Mouse (Mus musculus): ENCODE data around the gene Gm12394. TPM values are rescaled to one million over a fixed set of nuclear protein-coding genes. Genes with fewer than 3 reads are reported as not detected.
"Not testable (repeated sequence)": the region's sequence is repeated elsewhere in the genome, so short reads cannot be mapped to it uniquely, and the experiment has no call there.

Gene Gm12394
- total RNA-seq, 2 experiments from 2014 or later: not detected

- not testable (repeated sequence) for DNase-seq
Measured at GRCm38 (mm10) chr4:42860483-42860882, 3.9 kb upstream of the Gm12394 start.

DNA sequence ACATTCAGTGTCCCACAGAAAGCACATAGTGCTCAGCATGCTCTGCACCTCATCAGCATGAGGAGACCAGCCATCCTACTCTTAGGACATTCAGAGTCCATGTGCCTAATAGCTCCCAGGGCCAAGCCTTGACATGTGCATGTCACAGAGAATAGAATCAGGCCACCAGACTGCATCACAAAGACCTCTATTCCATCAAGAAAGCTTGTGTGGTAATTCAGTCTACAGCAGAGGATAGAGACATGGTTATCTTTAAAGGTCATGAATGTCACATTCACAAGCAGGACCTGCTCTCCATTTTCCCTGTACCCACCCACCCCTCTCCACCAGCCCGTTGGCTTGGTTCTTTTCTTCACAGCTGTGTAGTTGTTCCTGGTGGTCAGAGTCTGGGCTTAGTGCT lies 2.8 kb downstream of the Gm12394 start, which contains the start of gene Fam205a1:
Gene Fam205a1 (minus strand): TSS at position 101 of the 400 bp plus-strand sequence.
- DNase-seq: not testable (repeated sequence)

DNA sequence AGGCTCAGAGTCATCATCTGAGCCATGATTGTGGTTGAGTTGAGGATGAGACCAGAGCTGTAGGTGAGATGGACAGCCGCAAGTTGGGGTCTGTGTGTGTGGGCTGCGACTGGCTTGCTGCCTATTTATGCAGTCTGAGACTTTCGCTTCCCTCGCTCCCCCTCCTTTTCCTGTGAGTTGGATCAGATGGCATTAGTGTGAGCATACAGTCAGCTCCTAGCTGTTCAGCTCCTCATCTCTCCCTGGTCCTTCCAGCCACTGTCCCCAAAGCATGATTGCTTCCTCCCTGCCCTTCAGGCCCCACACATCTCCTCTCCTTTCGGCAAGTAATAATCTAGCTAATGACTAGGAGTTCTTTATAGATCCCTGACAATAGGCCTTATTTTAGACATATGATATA lies 82.7 kb downstream of the Gm12394 start, which contains the start of gene Ccl21a:
Gene Ccl21a (minus strand): TSS at position 101 of the 400 bp plus-strand sequence.
- not testable (repeated sequence) for DNase-seq

- DNase-seq: not testable (repeated sequence)
Measured at GRCm38 (mm10) chr4:42756477-42756876, 100.1 kb downstream of the Gm12394 start, which contains the start of gene Ccl19. TSS of gene Ccl19 (minus strand) at chr4:42756577.

- not testable (repeated sequence) for DNase-seq
Measured at GRCm38 (mm10) chr4:42735245-42735644, 121.3 kb downstream of the Gm12394 start, which contains the start of gene 4930578G10Rik. TSS of gene 4930578G10Rik (plus strand) at chr4:42735545.

Other genes with a start within 250 kb of the Gm12394 start
- gene Gm10591, start 244.6 kb downstream of the Gm12394 start, total RNA-seq (2021): not detected
- gene Gm2564, start 227.1 kb downstream of the Gm12394 start, total RNA-seq (2021): 1 to 10 TPM; 1.7 to 2.1 TPM
- not detected for gene Ccl27b, start 201.5 kb downstream of the Gm12394 start, total RNA-seq (2021)
- not detected for gene Il11ra2, start 194.9 kb downstream of the Gm12394 start, total RNA-seq (2021)
- gene 4930578G10Rik, start 121.2 kb downstream of the Gm12394 start, total RNA-seq (2021): not detected
- gene Ccl19, start 100.2 kb downstream of the Gm12394 start, total RNA-seq (2021): not detected
- 1 to 10 TPM; 7.7 to 8.6 TPM for gene Ccl21a, start 82.8 kb downstream of the Gm12394 start, total RNA-seq (2021)
- gene Fam205a1, start 2.9 kb downstream of the Gm12394 start, total RNA-seq (2021): not detected
- gene Fam205c, start 17.5 kb upstream of the Gm12394 start, total RNA-seq (2021): under 1 TPM; 0.38 to 0.63 TPM
- gene Phf24, start 59.9 kb upstream of the Gm12394 start, total RNA-seq (2021): 1 to 10 TPM in 1 of 2 experiments, under 1 TPM in 1; 0.78 to 1.3 TPM
- gene Dnajb5, start 93.0 kb upstream of the Gm12394 start, total RNA-seq (2021): 100 to 1,000 TPM; 114 to 122 TPM
- not detected for gene 1700022I11Rik, start 112.8 kb upstream of the Gm12394 start, total RNA-seq (2021)
- gene Vcp, start 143.7 kb upstream of the Gm12394 start, total RNA-seq (2021): 100 to 1,000 TPM; 270 to 274 TPM
- gene Fancg, start 153.7 kb upstream of the Gm12394 start, total RNA-seq (2021): 1 to 10 TPM; 2.9 to 5.0 TPM
- gene Pigo, start 169.0 kb upstream of the Gm12394 start, total RNA-seq (2021): 1 to 10 TPM; 7.6 to 9.6 TPM
- gene Stoml2, start 174.9 kb upstream of the Gm12394 start, total RNA-seq (2021): 10 to 100 TPM; 81.8 to 84.3 TPM
- 10 to 100 TPM; 19.3 to 23.7 TPM for gene Fam214b, start 189.4 kb upstream of the Gm12394 start, total RNA-seq (2021)
- gene Unc13b, start 202.2 kb upstream of the Gm12394 start, total RNA-seq (2021): 1 to 10 TPM; 5.0 to 7.1 TPM